Comparison of ENCODE assay signal across 23 mouse cellular contexts in genomic region chr7:99739276-99739675, GRCm38 (mm10). TPM values are rescaled to one million over a fixed set of nuclear protein-coding genes. Genes with fewer than 3 reads are reported as not detected.
DNase-seq lines count a peak whose midpoint lies in the region; ATAC-seq and TF ChIP-seq lines count a peak whose summit lies in the region.
"Had no signal": no experiment of that assay in that cellular context is flagged by ENCODE, and none has a peak within 500 bp of the region (broad histone marks: within the 10 kb centered on the region; RNA-seq: fewer than 3 reads in every experiment).

No protein-coding gene starts in this region.

- TF ChIP-seq CTCF in lung, adult 2 months (IDR thresholded peaks at IDR 0.05; ENCODE audit: insufficient read depth, low read length) = no peak
- TF ChIP-seq CTCF in brain, embryonic 14.5 days (IDR thresholded peaks at IDR 0.05; ENCODE audit: borderline replicate concordance, extremely low read depth, insufficient read depth, insufficient read length) = no peak

- intact Hi-C loops in heart, postnatal 25 days (cut with DNase I) = no loop called here

- no peaks in the 10 kb centered on the region for H3K9me3 ChIP-seq in lung, embryonic 16.5 days (ENCODE audit: control insufficient read depth, low read length)
- H3K9me3 ChIP-seq: heart, embryonic 12.5 days; limb, embryonic 10.5 days; liver, embryonic 12.5 days had no signal

- TF ChIP-seq POLR2A in lung, adult 2 months (IDR thresholded peaks at IDR 0.05; ENCODE audit: borderline replicate concordance, extremely low read depth, low read depth, low read length) = no peak
- TF ChIP-seq POLR2A in brain, embryonic 14.5 days (IDR thresholded peaks at IDR 0.05; ENCODE audit: borderline replicate concordance, extremely low read depth, insufficient read depth, insufficient read length, poor library complexity, severe bottlenecking) = no peak

- H3K36me3 ChIP-seq in lung, embryonic 16.5 days (ENCODE audit: control insufficient read depth, insufficient read depth, low read length) = no peaks in the 10 kb centered on the region
- H3K36me3 ChIP-seq: heart, embryonic 12.5 days; limb, embryonic 10.5 days; liver, embryonic 12.5 days had no signal

- peak; percentile 64 for DNase-seq in heart, adult 11 months
- DNase-seq in heart, postnatal 25 days (ENCODE audit: low spot score) = no peak
- DNase-seq in lung, adult 2 months = no peak
- DNase-seq in brain, embryonic 14.5 days (ENCODE audit: low read depth) = peak; percentile 7
- DNase-seq in lung, postnatal 10 days = peak; percentile 19
- no peak for DNase-seq in adrenal gland, postnatal 4 days (ENCODE audit: low spot score in 2 of 2)
- DNase-seq in cerebellum, adult 11-12 months = no peak
- DNase-seq: adrenal gland, postnatal 10 days; B cell, adult 2 months; cerebellum, adult 9-11 months; kidney, postnatal 14 days; midbrain, embryonic 14.5 days had no signal

- no peak overlapping the region for H3K9ac ChIP-seq in lung, embryonic 16.5 days (ENCODE audit: low read length)
- H3K9ac ChIP-seq: heart, embryonic 12.5 days; liver, embryonic 12.5 days had no signal

- 41% methylated on average over 9 of the region's 9 CpGs for whole genome bisulfite sequencing in lung, embryonic 16.5 days
- WGBS in lung, adult 2 months = 50% methylated on average over 9 of the region's 9 CpGs

- 0 out of 2 replicates have a peak overlapping the region, but pooled peaks have one; percentile 21 for H3K4me2 ChIP-seq in lung, embryonic 16.5 days (ENCODE audit: low read depth, low read length)
- H3K4me2 ChIP-seq: heart, embryonic 12.5 days; liver, embryonic 12.5 days had no signal

- no peak overlapping the region for H3K27ac ChIP-seq in lung, embryonic 16.5 days (ENCODE audit: low read length)
- H3K27ac ChIP-seq: limb, embryonic 10.5 days; liver, embryonic 12.5 days had no signal

- 0 out of 2 replicates have a peak, but pooled peaks cover 2% of the 10 kb centered on the region for H3K4me1 ChIP-seq in lung, embryonic 16.5 days (replicated peaks; ENCODE audit: control insufficient read depth, insufficient read depth, low read length)
- H3K4me1 ChIP-seq in lung, adult 2 months (ENCODE audit: control insufficient read depth, insufficient read depth, low read length) = no peaks in the 10 kb centered on the region

- no peaks in the 10 kb centered on the region for H3K27me3 ChIP-seq in lung, embryonic 16.5 days (ENCODE audit: control insufficient read depth, insufficient read depth, low read depth, low read length)
- H3K27me3 ChIP-seq: heart, embryonic 12.5 days; liver, embryonic 12.5 days had no signal

- H3K4me3 ChIP-seq in lung, embryonic 16.5 days (ENCODE audit: low read length) = no peak overlapping the region
- H3K4me3 ChIP-seq in lung, adult 2 months (replicated peaks; ENCODE audit: extremely low read depth, low read depth, low read length) = no peak overlapping the region
- H3K4me3 ChIP-seq: heart, embryonic 12.5 days; limb, embryonic 10.5 days; liver, embryonic 12.5 days had no signal

- peak; percentile 70; the same call in 1 of the 2 replicates for ATAC-seq in lung, embryonic 16.5 days (ENCODE audit: low read depth)
- ATAC-seq: forebrain, embryonic 16.5 days; inflammation-experienced regulatory T-cells, adult 6 months; liver, embryonic 12.5 days had no signal

RNA-seq across cellular contexts. Expression of gene Olfr520, which starts 9.2 kb away (rescaled TPM):
- not detected for total RNA-seq in heart, postnatal 25 days (2021)
- polyA plus RNA-seq in lung, embryonic 16.5 days (2015; fragmentation: Nextera tagmentation; extraction: Ambion mirVana) = not detected in 2 replicates
- polyA plus RNA-seq in lung, adult 2 months (2012; rRNA removed) = not detected in 2 replicates
- polyA plus RNA-seq in brain, embryonic 14.5 days (2012; rRNA removed) = 0.08 TPM in 1 of 2 replicates, not detected in the other
- total RNA-seq in adrenal gland, postnatal 4 days (2021) = not detected
- total RNA-seq: adrenal gland, postnatal 10 days; hematopoietic stem cell, adult 5-6 weeks; megakaryocyte progenitor cell, adult 5-6 weeks had no signal
- polyA plus RNA-seq: forebrain, embryonic 16.5 days; heart, embryonic 12.5 days; inflammation-experienced regulatory T-cells, adult 6 months; limb, embryonic 10.5 days; liver, embryonic 12.5 days; midbrain, embryonic 14.5 days; stomach, embryonic 14.5 days; thymus, postnatal 0 days had no signal

RNA-seq across cellular contexts. Expression of gene Olfr521, which starts 24.0 kb away (rescaled TPM):
- not detected for total RNA-seq in heart, postnatal 25 days (2021)
- polyA plus RNA-seq in lung, embryonic 16.5 days (2015; fragmentation: Nextera tagmentation; extraction: Ambion mirVana) = not detected in 2 replicates
- not detected in 2 replicates for polyA plus RNA-seq in lung, adult 2 months (2012; rRNA removed)
- polyA plus RNA-seq in brain, embryonic 14.5 days (2012; rRNA removed) = not detected in 2 replicates
- total RNA-seq in adrenal gland, postnatal 4 days (2021) = not detected
- total RNA-seq: adrenal gland, postnatal 10 days; gastrocnemius, postnatal 4 days; hematopoietic stem cell, adult 5-6 weeks; megakaryocyte progenitor cell, adult 5-6 weeks had no signal
- polyA plus RNA-seq: forebrain, embryonic 16.5 days; heart, embryonic 12.5 days; inflammation-experienced regulatory T-cells, adult 6 months; limb, embryonic 10.5 days; liver, embryonic 12.5 days; midbrain, embryonic 14.5 days; stomach, embryonic 14.5 days; thymus, postnatal 0 days had no signal

RNA-seq across cellular contexts. Expression of gene Slco2b1, which starts 28.1 kb away (rescaled TPM):
- total RNA-seq in heart, postnatal 25 days (2021) = 1 to 10 TPM; 7.2 to 8.1 TPM
- 4.0 and 4.4 TPM in 2 replicates for polyA plus RNA-seq in lung, embryonic 16.5 days (2015; fragmentation: Nextera tagmentation; extraction: Ambion mirVana)
- 16.5 and 18.0 TPM in 2 replicates for polyA plus RNA-seq in lung, adult 2 months (2012; rRNA removed)
- 6.5 and 7.9 TPM in 2 replicates for polyA plus RNA-seq in brain, embryonic 14.5 days (2012; rRNA removed)
- 10 to 100 TPM; 14.6 to 15.3 TPM for total RNA-seq in adrenal gland, postnatal 4 days (2021)
- polyA plus RNA-seq: inflammation-experienced regulatory T-cells, adult 6 months had no signal

Comparison
In these comparisons a context has a peak if more than half of its experiments do, and no peak if none do; other contexts are left out.
1. DNase-seq: peak in heart, adult 11 months (single experiment), brain, embryonic 14.5 days (single experiment) and lung, postnatal 10 days (single experiment); none in heart, postnatal 25 days (single experiment), lung, adult 2 months (single experiment), adrenal gland, postnatal 4 days (0 of 2) and cerebellum, adult 11-12 months (single experiment).